Mouse (Mus musculus) lung, adult 2 months (tissue): ENCODE results near the gene Ino80b. TPM values are rescaled to one million over a fixed set of nuclear protein-coding genes. Genes with fewer than 3 reads are reported as not detected.

Source experiments
- DNase-seq: peaks from one replicate; pipeline ENCODE4 v3.0.0; 2022
- H3K4me1 ChIP-seq: fragments of 200-500 bp; 2 replicates; pipeline ENCODE4 v1.6.1; 2011; ENCODE audit warnings: low read length; ENCODE audit not compliant: control insufficient read depth, insufficient read depth
- H3K4me3 ChIP-seq: fragments of 200-500 bp; replicated peaks from 2 replicates; pipeline ENCODE3; 2011; ENCODE audit warnings: low read depth, mild to moderate bottlenecking, control low read depth, low read length; ENCODE audit errors: extremely low read depth
- CTCF ChIP-seq: fragments of 200-500 bp; IDR thresholded peaks from 2 replicates; pipeline ENCODE4 v1.5.1; 2011; ENCODE audit warnings: mild to moderate bottlenecking, low read length, control low read depth; ENCODE audit not compliant: insufficient read depth
- POLR2A ChIP-seq: fragments of 200-500 bp; IDR thresholded peaks from 2 replicates; pipeline ENCODE4 v1.6.1; 2011; ENCODE audit warnings: low read depth, mild to moderate bottlenecking, control low read depth, low read length, borderline replicate concordance; ENCODE audit errors: extremely low read depth
- WGBS: fragments of 180-500 bp; shearing (Covaris S2); methylation state at CpG from one replicate; pipeline ENCODE4 v1.1.7; 2018; 5-methylcytosine and 5-hydroxymethylcytosine counted together
- polyA plus RNA-seq: library from polyadenylated mRNA; depleted of rRNA; stranded (reverse); fragments of >200 nt; gene quantifications from 2 replicates; pipeline ENCODE4 v1.2.3, GENCODE M21; 2012

Ino80b gene
- polyA plus RNA-seq, 1 experiment = 37.0 TPM

DNA sequence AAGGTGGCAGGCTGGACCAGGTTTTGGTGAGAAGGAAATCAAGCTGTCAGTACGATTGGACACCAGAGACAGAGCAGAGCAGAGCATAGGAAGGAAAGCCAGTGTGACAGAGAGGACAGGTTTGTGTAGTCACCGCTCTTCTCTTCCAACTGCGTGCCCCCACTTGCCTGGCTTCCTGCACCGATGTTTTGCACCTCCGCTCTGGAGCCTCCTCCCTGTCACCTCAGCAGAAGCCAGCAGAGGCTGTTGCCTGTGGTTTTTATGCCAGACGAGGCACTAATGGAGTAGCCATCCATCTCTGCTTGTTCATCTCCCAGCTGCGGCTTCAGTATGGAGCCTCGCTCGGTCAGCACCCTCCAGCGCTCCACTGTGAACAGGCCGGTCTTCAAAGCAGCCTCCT, 17.7 kb upstream of the Ino80b start:
- Histone ChIP-seq H3K4me1 (peaks cover 3% of the 10 kb centered on the region), H3K4me3 (no peak overlapping the region)
- WGBS = 74% methylated on average over 11 of the region's 11 CpGs
- TF ChIP-seq CTCF = no peak
- TF ChIP-seq POLR2A = no peak
- DNase-seq = no peak

DNA sequence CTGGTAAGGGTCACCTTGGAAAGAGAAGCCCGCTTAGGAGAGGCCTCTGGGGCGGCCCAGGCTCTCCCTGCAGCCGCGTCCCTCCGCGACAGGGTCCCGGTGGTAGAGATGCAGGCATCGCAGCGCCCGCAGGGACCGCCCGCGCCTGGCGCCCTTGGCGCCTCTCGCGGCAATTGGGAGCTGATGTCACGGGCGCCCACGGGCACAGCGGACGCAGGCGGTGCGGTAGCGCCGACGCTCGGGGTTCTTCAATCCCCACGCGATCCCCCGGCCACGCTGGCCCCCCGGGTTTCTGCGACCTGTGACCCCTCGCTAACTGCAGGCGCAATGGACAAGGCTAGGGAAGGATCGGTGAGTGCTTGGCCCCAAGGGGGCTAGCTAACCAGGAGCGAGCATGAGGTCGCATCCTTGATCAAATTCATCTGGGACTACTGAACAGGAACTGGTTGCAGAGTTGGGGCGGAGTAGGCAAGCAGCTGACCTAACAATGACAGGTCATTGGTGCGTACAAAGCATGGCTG, 17.0 kb upstream of the Ino80b start:
- Histone ChIP-seq H3K4me3 (no peak overlapping the region), H3K4me1 (peaks cover 7% of the 10 kb centered on the region)
- no peak for TF ChIP-seq POLR2A
- no peak for TF ChIP-seq CTCF
- WGBS = 25% methylated on average over 41 of the region's 41 CpGs
- DNase-seq = no peak

GRCm38 (mm10) chr6:83141636-83142035, 16.4 kb upstream of the Ino80b start:
- 53% methylated on average over 4 of the region's 4 CpGs for WGBS
- TF ChIP-seq POLR2A (no peak), CTCF (no peak)
- Histone ChIP-seq H3K4me1 (peaks cover 7% of the 10 kb centered on the region), H3K4me3 (no peak overlapping the region)
- DNase-seq = no peak

- no peak for TF ChIP-seq CTCF
- TF ChIP-seq POLR2A = no peak
- no peak for DNase-seq
- Histone ChIP-seq H3K4me3 (no peak overlapping the region), H3K4me1 (peaks cover 9% of the 10 kb centered on the region)
- WGBS = 88% methylated on average over 8 of the region's 8 CpGs
Observed at GRCm38 (mm10) chr6:83140044-83140443, 14.8 kb upstream of the Ino80b start.

GRCm38 (mm10) chr6:83138056-83138455, 12.8 kb upstream of the Ino80b start:
- WGBS = 3% methylated on average over 11 of the region's 11 CpGs
- peaks cover 9% of the 10 kb centered on the region for H3K4me1 ChIP-seq
- DNase-seq = no peak
- no peak for TF ChIP-seq POLR2A
- TF ChIP-seq CTCF = no peak
- peak overlapping the region; percentile 62 for H3K4me3 ChIP-seq

DNA sequence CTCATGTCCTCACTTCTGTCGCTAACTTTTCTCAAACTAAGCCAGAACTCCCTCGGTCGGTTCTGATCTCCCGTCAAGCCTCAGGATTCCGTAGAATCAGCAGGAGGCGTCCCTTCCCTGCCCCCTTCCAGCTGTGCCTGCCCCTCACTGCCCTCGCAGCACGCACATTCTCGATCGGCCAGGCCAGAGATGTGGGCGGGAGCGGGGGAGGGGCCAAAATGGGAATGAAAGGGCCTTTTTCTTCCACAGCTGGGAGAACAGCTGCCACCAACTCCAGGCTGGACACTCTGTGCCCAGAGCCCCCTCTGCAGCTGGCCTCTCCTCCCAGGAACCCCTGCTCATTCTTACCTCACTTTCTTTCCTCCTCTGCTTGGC, 12.3 kb upstream of the Ino80b start:
- Histone ChIP-seq H3K4me3 (peak overlapping the region; percentile 62), H3K4me1 (peaks cover 9% of the 10 kb centered on the region)
- peak; percentile 84 for DNase-seq
- peak; percentile 72; the same call in 1 of the 2 replicates for TF ChIP-seq POLR2A
- TF ChIP-seq CTCF = no peak
- WGBS = 1% methylated on average over 12 of the region's 12 CpGs

GRCm38 (mm10) chr6:83136881-83137575, 11.8 kb upstream of the Ino80b start:
- Histone ChIP-seq H3K4me1 (peaks cover 9% of the 10 kb centered on the region), H3K4me3 (peak overlapping the region; percentile 62)
- peak; percentile 69 for DNase-seq
- no peak for TF ChIP-seq CTCF
- TF ChIP-seq POLR2A = no peak
- WGBS = under 1% methylated on average over 26 of the region's 26 CpGs

DNA sequence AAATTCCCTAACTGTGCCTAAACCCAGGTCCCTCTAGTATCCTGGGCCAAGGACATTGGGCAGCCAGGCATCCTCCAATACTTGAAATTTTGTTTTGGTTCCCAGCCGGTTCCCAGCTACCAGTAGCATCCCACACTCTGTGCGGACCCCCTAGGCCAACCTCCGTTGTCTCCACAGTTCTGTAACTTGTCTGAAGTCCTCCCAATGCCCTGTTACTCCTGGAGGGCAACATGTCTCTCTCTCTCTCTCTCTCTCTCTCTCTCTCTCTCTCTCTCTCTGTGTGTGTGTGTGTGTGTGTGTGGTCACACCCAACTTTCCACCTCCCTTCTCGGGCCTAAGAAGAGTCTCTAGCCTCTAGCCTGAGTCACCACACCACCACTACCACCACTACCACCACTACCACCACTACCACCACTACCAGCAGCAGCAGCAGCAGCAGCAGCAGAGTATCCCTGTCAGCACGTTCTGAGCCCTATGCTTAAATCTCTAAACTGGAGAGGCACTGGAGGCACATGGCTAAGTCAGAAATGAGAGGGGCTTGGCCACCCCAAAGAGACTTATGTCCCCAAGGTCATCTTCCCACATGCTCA, 11.2 kb upstream of the Ino80b start:
- no peak for DNase-seq
- H3K4me3 ChIP-seq = peak overlapping the region; percentile 62

GRCm38 (mm10) chr6:83135571-83136161, 10.4 kb upstream of the Ino80b start:
- Histone ChIP-seq H3K4me1 (peaks cover 9% of the 10 kb centered on the region), H3K4me3 (peak overlapping the region; percentile 62)
- TF ChIP-seq CTCF (no peak), POLR2A (peak; percentile 67; the same call in 1 of the 2 replicates)
- DNase-seq = peak; percentile 72
- WGBS = 10% methylated on average over 37 of the region's 37 CpGs

More for the DNA sequence above, 11.2 kb upstream of the Ino80b start:
- H3K4me1 ChIP-seq = peaks cover 9% of the 10 kb centered on the region
- 25% methylated on average over 5 of the region's 5 CpGs for WGBS
- TF ChIP-seq CTCF (no peak), POLR2A (no peak)
